Mouse (Mus musculus) MEL (cell line): ENCODE measurements at regions not wholly inside any gene's neighbourhood (a gene's known extent, or its start where the extent isn't known, plus 50 kb on each side); places are given as distances from the start of the nearest gene placed in this dataset.

ENCODE experiments used
- DNase-seq: peaks from one replicate; pipeline ENCODE4 v3.0.0; 2011; ENCODE audit warnings: low read depth, low spot score
- H3K27ac ChIP-seq: 2 replicates; pipeline ENCODE4 v1.5.1; 2012; ENCODE audit warnings: low read depth, mild to moderate bottlenecking, control low read depth, low read length, moderate library complexity; ENCODE audit not compliant: control insufficient read depth
- H3K27me3 ChIP-seq, 2 experiments: fragments of 150-350 bp in 1 of 2; sonication (generic) in 1 of 2; 2 replicates each; pipeline ENCODE4 v1.6.1; 2012; ENCODE audit warnings: low read length in 2 of 2, mild to moderate bottlenecking in 2 of 2, improper control_type of control experiment in 1 of 2, moderate library complexity in 1 of 2; ENCODE audit not compliant: insufficient read depth in 2 of 2, control insufficient read depth in 1 of 2
- H3K36me3 ChIP-seq, 2 experiments: 2 replicates each; pipeline ENCODE4 v1.6.1; 2012 to 2014; ENCODE audit warnings: low read length in 2 of 2, improper control_type of control experiment in 1 of 2, inconsistent platforms in 1 of 2, mild to moderate bottlenecking in 1 of 2; ENCODE audit not compliant: insufficient read depth in 2 of 2, control insufficient read depth in 1 of 2
- H3K4me1 ChIP-seq, 2 experiments: fragments of 150-350 bp in 1 of 2; sonication (generic) in 1 of 2; 2 replicates each; pipeline ENCODE4 v1.6.1; 2012; ENCODE audit warnings: low read length in 2 of 2, improper control_type of control experiment in 1 of 2, mild to moderate bottlenecking in 1 of 2; ENCODE audit not compliant: insufficient read depth in 2 of 2, control insufficient read depth in 1 of 2
- H3K4me3 ChIP-seq, 2 experiments: fragments of 150-350 bp in 1 of 2; sonication (generic) in 1 of 2; 2 replicates each; pipeline ENCODE4 v1.5.1; 2012; ENCODE audit warnings: low read depth in 2 of 2, low read length in 2 of 2, mild to moderate bottlenecking in 2 of 2, moderate library complexity in 2 of 2, control low read depth in 1 of 2, improper control_type of control experiment in 1 of 2; ENCODE audit not compliant: control insufficient read depth in 1 of 2, insufficient read depth in 1 of 2
- H3K79me2 ChIP-seq: 2 replicates; pipeline ENCODE4 v1.6.1; 2012; ENCODE audit warnings: mild to moderate bottlenecking, low read length, moderate library complexity; ENCODE audit not compliant: control insufficient read depth, poor library complexity, insufficient read depth
- H3K9ac ChIP-seq: 2 replicates; pipeline ENCODE4 v1.6.1; 2012; ENCODE audit warnings: low read depth, mild to moderate bottlenecking, control low read depth, low read length, moderate library complexity; ENCODE audit not compliant: control insufficient read depth, poor library complexity, severe bottlenecking
- H3K9me3 ChIP-seq: fragments of 150-350 bp; sonication (generic); replicated peaks from 2 replicates; pipeline ENCODE4 v1.6.1; 2012; ENCODE audit warnings: mild to moderate bottlenecking, low read length, improper control_type of control experiment, moderate library complexity; ENCODE audit not compliant: insufficient read depth
- BHLHE40 ChIP-seq: IDR thresholded peaks from 2 replicates; pipeline ENCODE4 v1.6.1; 2012; ENCODE audit warnings: low read depth, mild to moderate bottlenecking, inconsistent platforms, low read length, improper control_type of control experiment, borderline replicate concordance
- CHD2 ChIP-seq: IDR thresholded peaks from 2 replicates; pipeline ENCODE4 v1.6.1; 2011; ENCODE audit warnings: low read length, improper control_type of control experiment
- CTCF ChIP-seq, 3 experiments: IDR thresholded peaks in 2 of 3; conservative IDR thresholded peaks in 1 of 3; 2 replicates each; pipeline ENCODE4 v1.5.1; 2011 to 2012; ENCODE audit warnings: low read length in 3 of 3, low read depth in 2 of 3, mild to moderate bottlenecking in 2 of 3, improper control_type of control experiment in 1 of 3, inconsistent platforms in 1 of 3, mixed read lengths in 1 of 3, moderate library complexity in 1 of 3; ENCODE audit not compliant: control insufficient read depth in 1 of 3, insufficient read depth in 1 of 3, poor library complexity in 1 of 3, severe bottlenecking in 1 of 3
- E2F4 ChIP-seq: IDR thresholded peaks from 2 replicates; pipeline ENCODE4 v1.6.1; 2011; ENCODE audit warnings: low read depth, low read length, improper control_type of control experiment, borderline replicate concordance
- ELF1 ChIP-seq: IDR thresholded peaks from 2 replicates; pipeline ENCODE4 v1.6.1; 2014; ENCODE audit warnings: low read depth, mild to moderate bottlenecking, inconsistent platforms, low read length, improper control_type of control experiment, moderate library complexity
- ETS1 ChIP-seq: IDR thresholded peaks from 2 replicates; pipeline ENCODE4 v1.6.1; 2012; ENCODE audit warnings: low read depth, mild to moderate bottlenecking, inconsistent platforms, low read length, improper control_type of control experiment, moderate library complexity
- GATA1 ChIP-seq: IDR thresholded peaks from 2 replicates; pipeline ENCODE4 v1.6.1; 2011; ENCODE audit warnings: low read depth, low read length, improper control_type of control experiment
- JUND ChIP-seq: IDR thresholded peaks from 2 replicates; pipeline ENCODE4 v1.6.1; 2011; ENCODE audit warnings: low read depth, mild to moderate bottlenecking, improper control_type of control experiment, low read length
- KAT2A ChIP-seq: conservative IDR thresholded peaks from 2 replicates; pipeline ENCODE4 v1.6.1; 2012; ENCODE audit warnings: low read depth, low read length, improper control_type of control experiment, inconsistent platforms
- MAFK ChIP-seq: IDR thresholded peaks from 2 replicates; pipeline ENCODE4 v1.6.1; 2011; ENCODE audit warnings: low read depth, mild to moderate bottlenecking, low read length, improper control_type of control experiment, borderline replicate concordance
- MAX ChIP-seq: IDR thresholded peaks from 2 replicates; pipeline ENCODE4 v1.6.1; 2011; ENCODE audit warnings: low read length, improper control_type of control experiment
- MAZ ChIP-seq: IDR thresholded peaks from 2 replicates; pipeline ENCODE4 v1.6.1; 2012; ENCODE audit warnings: low read depth, mild to moderate bottlenecking, inconsistent platforms, low read length, improper control_type of control experiment
- MEF2A ChIP-seq: IDR thresholded peaks from 2 replicates; pipeline ENCODE4 v1.6.1; 2014; ENCODE audit warnings: low read depth, mild to moderate bottlenecking, inconsistent platforms, low read length, improper control_type of control experiment; ENCODE audit not compliant: poor library complexity, insufficient replicate concordance, severe bottlenecking; ENCODE audit errors: extremely low read depth
- NELFE ChIP-seq: IDR thresholded peaks from 2 replicates; pipeline ENCODE4 v1.6.1; 2011; ENCODE audit warnings: low read depth, low read length, improper control_type of control experiment
- NRF1 ChIP-seq: IDR thresholded peaks from 2 replicates; pipeline ENCODE4 v1.6.1; 2014; ENCODE audit warnings: low read depth, mild to moderate bottlenecking, inconsistent platforms, low read length, improper control_type of control experiment, moderate library complexity; ENCODE audit not compliant: poor library complexity, insufficient read depth, severe bottlenecking
- POLR2A ChIP-seq, 2 experiments: IDR thresholded peaks; 2 replicates each; pipeline ENCODE4 v1.6.1; 2011 to 2012; ENCODE audit warnings: low read length in 2 of 2, mild to moderate bottlenecking in 2 of 2, control low read depth in 1 of 2, improper control_type of control experiment in 1 of 2, low read depth in 1 of 2, moderate library complexity in 1 of 2; ENCODE audit not compliant: control insufficient read depth in 1 of 2, insufficient read depth in 1 of 2, poor library complexity in 1 of 2
- POLR2AphosphoS2 ChIP-seq: IDR thresholded peaks from 2 replicates; pipeline ENCODE4 v1.6.1; 2011; ENCODE audit warnings: low read length, improper control_type of control experiment
- POLR2AphosphoS5 ChIP-seq: IDR thresholded peaks from 2 replicates; pipeline ENCODE4 v1.6.1; 2012; ENCODE audit warnings: low read depth, borderline replicate concordance, mild to moderate bottlenecking, inconsistent platforms, low read length, moderate library complexity, mixed read lengths
- RAD21 ChIP-seq: IDR thresholded peaks from 2 replicates; pipeline ENCODE4 v1.6.1; 2011; ENCODE audit warnings: mild to moderate bottlenecking, low read depth, low read length, improper control_type of control experiment
- RCOR1 ChIP-seq: IDR thresholded peaks from 2 replicates; pipeline ENCODE4 v1.6.1; 2012; ENCODE audit warnings: low read depth, mild to moderate bottlenecking, inconsistent platforms, low read length, improper control_type of control experiment
- SIN3A ChIP-seq: IDR thresholded peaks from 2 replicates; pipeline ENCODE4 v1.6.1; 2012; ENCODE audit warnings: low read length, improper control_type of control experiment, inconsistent platforms
- TBP ChIP-seq: IDR thresholded peaks from 2 replicates; pipeline ENCODE4 v1.8.0; 2011; ENCODE audit warnings: low read depth, low read length, improper control_type of control experiment
- TCF12 ChIP-seq: IDR thresholded peaks from 2 replicates; pipeline ENCODE4 v1.6.1; 2014; ENCODE audit warnings: low read depth, mild to moderate bottlenecking, inconsistent platforms, low read length, improper control_type of control experiment, moderate library complexity
- UBTF ChIP-seq: IDR thresholded peaks from 2 replicates; pipeline ENCODE4 v1.6.1; 2012; ENCODE audit warnings: low read depth, mild to moderate bottlenecking, inconsistent platforms, low read length, improper control_type of control experiment, moderate library complexity, borderline replicate concordance; ENCODE audit not compliant: insufficient read depth
- ZC3H11A ChIP-seq: IDR thresholded peaks from 2 replicates; pipeline ENCODE4 v1.6.1; 2012; ENCODE audit warnings: low read depth, mild to moderate bottlenecking, inconsistent platforms, low read length, improper control_type of control experiment
- ZMIZ1 ChIP-seq: IDR thresholded peaks from 2 replicates; pipeline ENCODE4 v1.6.1; 2012; ENCODE audit warnings: low read depth, mild to moderate bottlenecking, inconsistent platforms, low read length, improper control_type of control experiment, moderate library complexity

- DNase-seq, result no peak
- Histone ChIP-seq H3K79me2 (no peaks in the 10 kb centered on the region), H3K9me3 (no peaks in the 10 kb centered on the region), H3K4me1 (no peaks in the 10 kb centered on the region), H3K4me3 (no peak overlapping the region), H3K9ac (no peak overlapping the region), H3K36me3 (no peaks in the 10 kb centered on the region), H3K27me3 (no peaks in the 10 kb centered on the region), H3K27ac (no peak overlapping the region)
- no peak for TF ChIP-seq TBP
- TF ChIP-seq NRF1, result no peak
- no peak for TF ChIP-seq CHD2
- TF ChIP-seq BHLHE40, result no peak
- TF ChIP-seq TCF12, result no peak
- TF ChIP-seq POLR2A (IDR thresholded peaks at IDR 0.05; ENCODE audit: control insufficient read depth in 1 of 2, insufficient read depth in 1 of 2, low read depth in 1 of 2, low read length in 2 of 2, poor library complexity in 1 of 2), result no peak
- no peak for TF ChIP-seq ZMIZ1
- TF ChIP-seq POLR2AphosphoS5, result no peak
- TF ChIP-seq POLR2AphosphoS2, result no peak
- no peak for TF ChIP-seq GATA1
- TF ChIP-seq ETS1, result no peak
- no peak for TF ChIP-seq MAX
- no peak for TF ChIP-seq RAD21
- no peak for TF ChIP-seq SIN3A
These were observed 466.1 kb downstream of the Cd83 start for GRCm38 (mm10) chr13:44250474-44251201.

- H3K9ac ChIP-seq, result no peak overlapping the region
- no peak for TF ChIP-seq ELF1
- no peak for TF ChIP-seq MAFK
- no peak for TF ChIP-seq UBTF
- no peak for TF ChIP-seq RCOR1
- TF ChIP-seq SIN3A, result no peak
- TF ChIP-seq JUND, result no peak
- no peak for TF ChIP-seq CHD2
- no peak for TF ChIP-seq MAX
- no peak for TF ChIP-seq E2F4
- no peak for TF ChIP-seq KAT2A
- no peak for TF ChIP-seq MEF2A
- TF ChIP-seq POLR2AphosphoS5, result no peak
- no peak for TF ChIP-seq CTCF (IDR thresholded peaks at IDR 0.05 in 2 of 3, conservative IDR thresholded peaks at IDR 0.05 in 1 of 3; ENCODE audit: control insufficient read depth in 1 of 3, insufficient read depth in 1 of 3, low read depth in 2 of 3, low read length in 3 of 3, poor library complexity in 1 of 3, severe bottlenecking in 1 of 3)
- no peak for TF ChIP-seq TCF12
- TF ChIP-seq NELFE, result no peak
- TF ChIP-seq MAZ, result no peak
- no peak for TF ChIP-seq ZC3H11A
These were observed 466.9 kb downstream of the Cd83 start for GRCm38 (mm10) chr13:44251503-44251902.

More at GRCm38 (mm10) chr13:44251503-44251902, 466.9 kb downstream of the Cd83 start:
- DNase-seq, result no peak
- H3K4me1 ChIP-seq, result no peaks in the 10 kb centered on the region
- no peaks in the 10 kb centered on the region for H3K79me2 ChIP-seq
- no peaks in the 10 kb centered on the region for H3K9me3 ChIP-seq
- no peak overlapping the region for H3K27ac ChIP-seq
- no peaks in the 10 kb centered on the region for H3K36me3 ChIP-seq
- no peak overlapping the region for H3K4me3 ChIP-seq
- H3K27me3 ChIP-seq, result no peaks in the 10 kb centered on the region
